In genomic region chr10:115061498-115061897, GRCm38 (mm10) we compare ENCODE assay signal across 15 mouse cellular contexts.
"Had no signal": no experiment of that assay in that cellular context is flagged by ENCODE, and none has a peak within 500 bp of the region (broad histone marks: within the 10 kb centered on the region; RNA-seq: fewer than 3 reads in every experiment).

No protein-coding gene starts in this region.

- H3K4me3 ChIP-seq: megakaryocyte, embryonic 14.5 days; midbrain, embryonic 13.5 days; midbrain, embryonic 15.5 days; neural tube, embryonic 12.5 days; stomach, embryonic 15.5 days had no signal

- ATAC-seq: midbrain, embryonic 13.5 days; midbrain, embryonic 15.5 days had no signal

- DNase-seq: lung, adult 18-20 months; lung, embryonic 14.5 days; lung, postnatal 10 days; lung, postnatal 4 days; right cerebral cortex, postnatal 14 days; thymus, adult 2 months; thymus, postnatal 25 days; thymus, postnatal 4 days had no signal

- H3K9me3 ChIP-seq: midbrain, embryonic 15.5 days; neural tube, embryonic 12.5 days; stomach, embryonic 15.5 days had no signal

- H3K27me3 ChIP-seq: megakaryocyte, embryonic 14.5 days; midbrain, embryonic 13.5 days; midbrain, embryonic 15.5 days; neural tube, embryonic 12.5 days; stomach, embryonic 15.5 days had no signal

- H3K9ac ChIP-seq: lung, embryonic 14.5 days; midbrain, embryonic 13.5 days; midbrain, embryonic 15.5 days; neural tube, embryonic 12.5 days; stomach, embryonic 15.5 days had no signal

- H3K4me2 ChIP-seq: lung, embryonic 14.5 days; midbrain, embryonic 11.5 days; midbrain, embryonic 13.5 days; midbrain, embryonic 15.5 days; neural tube, embryonic 12.5 days; stomach, embryonic 15.5 days had no signal

- H3K36me3 ChIP-seq: midbrain, embryonic 13.5 days; midbrain, embryonic 15.5 days; neural tube, embryonic 12.5 days; stomach, embryonic 15.5 days had no signal

- H3K27ac ChIP-seq: midbrain, embryonic 13.5 days; midbrain, embryonic 15.5 days; neural tube, embryonic 12.5 days; stomach, embryonic 15.5 days; stomach, postnatal 0 days had no signal

- H3K4me1 ChIP-seq: megakaryocyte, embryonic 14.5 days; midbrain, embryonic 13.5 days; midbrain, embryonic 15.5 days; neural tube, embryonic 12.5 days; stomach, embryonic 15.5 days had no signal
